Mouse (Mus musculus): ENCODE measurements at regions not wholly inside any gene's neighbourhood (a gene's known extent, or its start where the extent isn't known, plus 50 kb on each side); places are given as distances from the start of the nearest gene placed in this dataset.

GRCm38 (mm10) chr16:60941767-60942166 is 336.4 kb upstream of the Epha6 start:
- Histone ChIP-seq H3K4me1 (ENCODE audit: control insufficient read depth, insufficient read depth, low read length) (no peaks in the 10 kb centered on the region), H3K27ac (ENCODE audit: insufficient read depth, low read length) (no peak overlapping the region)
- peak; percentile 59 for TF ChIP-seq CTCF (IDR thresholded peaks at IDR 0.05; ENCODE audit: low read depth, low read length)
- TF ChIP-seq POLR2A (IDR thresholded peaks at IDR 0.05; ENCODE audit: insufficient read depth, low read length), result no peak

More at GRCm38 (mm10) chr16:60941767-60942166, 336.4 kb upstream of the Epha6 start:
- no peak overlapping the region for H3K9ac ChIP-seq (ENCODE audit: low read depth, poor library complexity, severe bottlenecking)
- no peaks in the 10 kb centered on the region for H3K36me3 ChIP-seq (ENCODE audit: control insufficient read depth, insufficient read depth, low read length, poor library complexity, severe bottlenecking)
- no peaks in the 10 kb centered on the region for H3K27me3 ChIP-seq (ENCODE audit: control insufficient read depth, insufficient read depth, low read length, poor library complexity, severe bottlenecking)
- no peak overlapping the region for H3K4me3 ChIP-seq (ENCODE audit: low read depth, low read length)
- H3K9me3 ChIP-seq (replicated peaks; ENCODE audit: control insufficient read depth, insufficient read depth, low read length, poor library complexity, severe bottlenecking), result no peaks in the 10 kb centered on the region
